Mouse (Mus musculus) right cerebral cortex, postnatal 4 days (tissue): ENCODE measurements around the gene Thap4.
"Not testable (repeated sequence)": the region's sequence is repeated elsewhere in the genome, so short reads cannot be mapped to it uniquely, and the experiment has no call there.

Experiments
- DNase-seq: peaks from one replicate; pipeline ENCODE4 v3.0.0-alpha.2; 2022

Gene Thap4

DNA sequence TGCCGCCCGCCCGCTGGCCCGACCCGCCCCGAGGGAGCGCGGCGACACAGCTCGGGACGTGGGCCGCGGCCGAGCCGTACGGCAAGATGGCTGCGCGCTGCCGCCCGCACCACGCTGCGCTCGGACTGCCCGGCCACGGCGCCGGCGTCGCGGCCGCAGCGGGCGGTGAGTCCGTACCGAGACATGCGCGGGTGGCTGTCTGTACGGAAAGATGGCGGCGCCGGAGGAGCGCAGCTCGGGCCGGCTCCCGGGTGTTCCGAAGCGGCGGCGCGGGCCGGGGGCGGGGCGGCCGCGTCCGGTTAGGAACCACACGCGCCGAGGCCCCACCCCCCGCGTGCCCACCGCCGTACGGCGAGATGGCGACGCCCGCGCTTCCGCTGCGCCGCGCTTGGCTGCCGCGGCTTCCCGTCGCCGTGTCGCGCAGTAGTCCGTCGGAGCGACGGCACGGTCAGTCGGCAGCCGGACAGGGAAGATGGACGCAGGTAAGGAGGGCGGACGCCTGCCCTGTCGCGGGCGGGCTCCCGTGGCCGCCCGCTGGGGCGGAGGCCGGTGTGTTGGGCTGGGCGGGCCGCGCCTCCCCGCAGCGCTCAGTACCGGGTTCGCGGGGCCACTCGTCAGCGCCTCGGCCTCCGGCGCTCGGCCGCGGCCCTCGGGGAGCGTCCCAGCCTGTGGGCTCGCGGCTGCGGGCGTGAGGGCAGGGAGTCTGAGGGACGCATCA is at the start of gene Thap4:
TSS of gene Thap4 (minus strand) at position 292 of the 718 bp plus-strand sequence.
- DNase-seq = peak; percentile 93

- DNase-seq = peak; percentile 100
Observed at GRCm38 (mm10) chr1:93803556-93804507, 49.2 kb upstream of the Thap4 start, which contains the start of gene Ing5. Gene Ing5 (plus strand): TSS chr1:93803965.

DNA sequence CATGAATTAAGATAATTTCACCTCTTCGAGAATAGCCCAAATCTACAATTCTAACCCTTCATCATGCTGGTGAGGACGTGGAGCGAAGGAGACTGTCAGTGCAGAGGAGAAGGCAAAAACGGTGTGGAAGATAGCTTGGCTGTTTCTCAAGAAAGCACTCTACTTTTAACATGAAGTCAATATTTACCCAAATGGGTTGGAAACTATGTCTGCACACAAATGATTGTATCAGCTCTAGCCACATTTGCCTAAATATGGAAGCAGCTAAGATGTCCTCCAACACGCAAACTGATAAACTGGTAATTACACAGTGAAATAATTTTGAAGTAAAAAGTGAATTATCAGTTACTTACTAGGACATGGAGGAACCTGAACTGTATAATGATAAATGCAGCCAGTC is 48.1 kb upstream of the Thap4 start:
- DNase-seq = no peak

DNA sequence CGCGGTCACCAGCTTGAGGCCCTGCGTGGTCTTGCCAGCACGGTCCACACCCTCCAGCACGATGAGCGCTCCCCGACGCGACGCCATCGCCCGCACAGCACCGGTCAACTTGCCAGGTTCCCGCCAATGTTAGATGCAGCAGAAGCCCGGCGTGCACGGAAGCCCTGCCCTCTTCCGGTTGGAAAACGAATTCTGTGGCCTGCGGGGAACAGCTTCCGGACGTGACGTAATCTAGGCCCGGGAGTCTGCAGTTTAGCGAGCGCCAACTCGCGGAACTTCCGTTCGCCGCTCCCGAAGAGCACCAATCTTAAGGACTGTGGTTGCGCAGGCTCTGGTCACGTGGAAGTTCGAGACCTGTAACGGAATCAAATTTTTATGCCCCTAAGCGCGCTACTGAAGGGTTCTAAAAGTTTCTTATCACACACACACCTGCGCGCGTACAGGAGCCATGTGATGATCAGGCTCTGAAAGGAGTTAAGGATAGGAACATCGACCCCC is 47.1 kb upstream of the Thap4 start, which contains the start of gene Dtymk:
TSS of gene Dtymk (minus strand) at position 194 of the 498 bp plus-strand sequence.
- peak; percentile 85 for DNase-seq

DNA sequence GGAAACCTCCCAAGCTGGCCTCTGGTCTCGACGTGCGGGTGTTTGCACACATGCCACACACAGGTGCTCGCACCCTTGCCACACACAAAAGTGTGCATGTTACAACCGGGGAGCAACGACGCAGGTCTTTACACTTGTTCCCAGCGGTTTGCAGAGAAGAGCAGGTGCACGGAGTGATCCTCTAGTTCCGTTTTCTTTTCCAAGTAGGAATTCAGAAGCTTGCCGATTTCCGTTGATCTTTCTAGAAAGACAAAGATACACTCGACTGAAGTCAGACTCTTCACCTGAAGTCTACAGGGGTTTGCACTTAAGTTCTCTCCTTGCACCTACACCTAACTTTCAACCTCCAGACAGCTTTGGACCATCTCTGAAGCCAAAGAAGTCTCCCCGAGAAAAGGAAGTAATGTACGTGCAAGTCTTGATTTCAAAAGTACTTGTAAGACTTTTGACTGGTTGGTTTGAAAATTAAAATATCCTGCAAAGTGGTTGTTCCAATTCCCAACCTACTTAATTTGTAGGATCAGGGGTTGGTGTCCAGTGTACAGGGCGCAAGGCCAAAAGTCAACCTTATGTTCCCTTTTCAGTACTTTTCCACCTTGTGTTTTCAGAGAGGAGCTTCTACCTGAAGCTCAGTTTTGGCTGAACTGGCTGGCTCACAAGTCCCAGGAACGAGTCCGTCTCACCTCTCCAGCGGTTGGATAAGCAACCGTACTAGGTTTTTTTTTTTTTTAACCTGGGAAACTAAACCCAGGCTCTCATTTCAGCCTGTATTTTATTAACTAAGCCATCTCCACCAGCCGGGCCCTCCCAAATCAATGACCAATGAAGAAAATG is 46.2 kb upstream of the Thap4 start:
- no peak for DNase-seq

GRCm38 (mm10) chr1:93795886-93796285 is 41.2 kb upstream of the Thap4 start:
- DNase-seq = no peak

DNA sequence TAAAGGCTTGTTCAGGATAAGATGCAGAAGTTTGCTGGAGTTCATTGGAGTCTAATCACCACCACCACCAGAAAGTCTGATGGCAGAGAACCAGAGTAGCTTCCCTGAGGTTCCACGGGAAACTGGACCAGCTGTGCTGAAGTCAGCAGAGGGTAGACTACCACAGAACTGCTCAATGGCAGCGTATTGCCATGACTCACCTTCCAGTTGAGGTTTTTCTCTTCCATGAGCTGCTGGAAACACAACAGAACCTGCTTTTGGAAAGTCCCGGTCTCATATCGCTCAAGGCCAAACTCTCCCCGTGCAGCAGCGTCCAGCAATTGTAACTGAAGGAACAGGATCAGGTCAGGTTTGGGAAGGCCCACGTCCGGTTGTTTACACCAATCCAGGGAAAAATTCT is 39.9 kb upstream of the Thap4 start:
- DNase-seq = no peak

GRCm38 (mm10) chr1:93786912-93787311 is 32.2 kb upstream of the Thap4 start:
- no peak for DNase-seq

GRCm38 (mm10) chr1:93776686-93777085 is 22.0 kb upstream of the Thap4 start:
- DNase-seq = no peak

DNA sequence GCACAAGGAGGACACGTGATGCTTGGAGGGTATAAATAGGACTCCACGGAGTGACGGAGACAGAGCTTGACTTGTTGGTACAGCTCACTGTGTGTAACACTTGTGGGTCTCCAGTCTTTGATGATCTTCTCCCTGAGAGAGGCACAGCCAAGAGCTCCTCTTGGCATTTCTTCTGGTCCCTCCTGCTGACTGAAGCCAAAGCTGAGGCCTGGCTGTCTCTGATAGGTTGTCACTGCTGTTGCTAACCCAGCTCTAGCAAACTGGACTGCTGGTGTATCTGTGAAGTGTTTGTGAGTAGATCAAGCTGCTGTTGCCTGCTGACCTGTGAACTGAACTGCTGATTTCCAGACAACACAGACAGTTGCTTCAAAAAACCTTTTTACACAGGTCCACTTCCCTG is 15.2 kb upstream of the Thap4 start:
- DNase-seq = no peak

DNA sequence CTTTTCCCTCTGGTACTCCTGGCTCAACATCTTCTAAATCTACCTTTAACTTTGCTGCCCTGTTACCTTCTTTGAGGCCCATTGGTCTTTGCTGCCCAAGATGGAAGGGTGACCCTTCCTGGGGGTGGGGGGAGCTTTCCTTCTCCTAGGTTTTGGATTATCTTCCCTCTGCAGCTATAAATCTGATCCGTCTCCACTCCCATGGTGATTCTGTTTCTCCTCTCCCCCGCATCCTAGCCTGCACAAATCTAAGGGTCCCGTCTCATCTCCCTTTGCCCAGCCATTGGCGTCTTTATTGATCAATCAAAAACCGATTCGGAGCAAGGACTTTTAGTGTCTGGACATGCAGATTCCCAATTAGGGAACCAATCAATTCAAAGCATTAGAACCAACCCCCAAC is 12.9 kb upstream of the Thap4 start:
- DNase-seq = no peak

DNA sequence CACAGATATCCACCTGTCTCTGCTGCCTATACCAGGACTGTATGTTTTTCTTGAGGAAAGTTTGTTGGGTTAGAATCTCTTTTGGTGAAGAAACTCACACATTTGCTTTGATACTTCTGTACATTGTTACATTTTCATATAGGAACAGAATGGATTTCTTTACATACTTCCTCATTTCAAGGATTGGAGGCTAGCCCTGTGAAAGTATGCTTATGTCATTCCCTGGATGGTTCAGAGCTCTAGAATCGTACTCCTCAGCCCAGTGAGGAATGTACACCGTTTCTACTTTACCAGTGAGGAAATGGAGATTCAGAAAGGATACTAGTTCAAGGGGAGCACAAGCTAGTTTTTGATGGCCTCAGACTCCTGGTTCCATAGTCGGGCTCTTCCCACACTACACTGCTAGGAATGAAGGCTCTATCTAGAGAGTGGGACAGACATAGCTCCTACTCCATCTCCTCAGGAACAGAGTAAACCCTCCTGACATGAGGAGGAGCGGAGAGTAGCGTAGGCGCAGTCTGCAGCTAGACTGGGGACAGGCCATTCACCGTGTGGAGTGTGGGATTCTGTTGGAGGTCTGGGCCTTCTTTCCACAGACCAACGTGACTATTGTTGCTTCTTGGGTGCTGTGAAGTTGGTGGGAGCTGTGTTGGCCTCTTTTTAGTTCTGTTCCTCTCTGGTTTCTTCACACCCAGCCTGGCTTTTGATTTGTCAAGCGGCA is 10.4 kb upstream of the Thap4 start:
- DNase-seq = no peak

DNA sequence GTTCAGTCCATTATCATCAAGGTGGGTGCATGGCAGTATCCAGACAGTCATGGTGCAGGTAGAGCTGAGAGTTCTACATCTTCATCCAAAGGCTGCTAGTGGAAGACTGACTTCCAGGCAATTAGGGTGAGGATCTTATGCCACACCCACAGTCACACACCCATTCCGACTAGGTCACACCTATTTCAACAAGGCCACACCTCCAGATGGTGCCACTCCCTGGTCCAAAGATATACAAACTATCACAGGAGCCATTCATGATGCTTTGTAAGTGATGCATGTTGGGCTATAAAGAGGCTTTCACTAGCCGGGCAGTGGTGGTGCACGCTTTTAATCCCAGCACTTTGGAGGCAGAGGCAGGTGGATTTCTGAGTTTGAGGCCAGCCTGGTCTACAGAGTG is 8.9 kb upstream of the Thap4 start:
- DNase-seq = not testable (repeated sequence)

DNA sequence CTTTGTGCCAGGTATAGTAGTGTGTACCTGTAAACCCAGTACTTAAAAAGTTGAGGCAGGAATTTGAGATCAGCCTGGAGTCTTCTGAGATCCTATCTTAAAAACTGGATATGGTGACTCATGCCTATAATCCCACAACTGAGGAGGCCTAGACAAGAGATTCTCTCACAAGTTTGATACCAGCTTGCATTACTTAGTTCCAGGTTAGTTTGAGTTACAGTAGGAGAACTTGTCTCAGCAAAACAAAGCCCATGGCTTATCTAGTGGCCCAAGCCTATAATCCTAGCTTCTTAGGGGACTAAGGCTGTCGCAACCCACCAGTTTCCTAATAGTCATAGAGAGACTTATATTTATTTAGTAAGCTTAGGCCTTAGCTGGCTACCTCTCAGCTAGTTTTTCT is 5.4 kb upstream of the Thap4 start:
- DNase-seq = no peak

DNA sequence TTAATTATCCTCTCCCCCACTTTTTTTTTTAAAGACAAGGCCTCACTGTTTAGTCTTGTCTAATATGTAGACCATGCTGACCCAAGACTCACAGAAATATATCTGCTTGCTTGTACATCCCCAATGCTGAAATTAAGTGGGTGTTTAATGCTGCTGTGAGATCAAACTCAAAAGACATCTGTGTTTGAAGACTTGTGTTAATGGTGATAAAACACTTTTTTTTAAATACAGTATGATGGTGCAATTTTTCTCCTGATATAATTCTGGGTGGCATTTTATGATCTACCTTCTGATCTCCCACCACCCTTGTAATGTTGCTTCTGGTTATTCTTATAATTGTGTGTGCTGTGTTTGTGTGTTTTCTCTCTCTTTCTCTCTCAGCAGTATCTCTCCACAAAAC is 1.5 kb upstream of the Thap4 start:
- no peak for DNase-seq

DNA sequence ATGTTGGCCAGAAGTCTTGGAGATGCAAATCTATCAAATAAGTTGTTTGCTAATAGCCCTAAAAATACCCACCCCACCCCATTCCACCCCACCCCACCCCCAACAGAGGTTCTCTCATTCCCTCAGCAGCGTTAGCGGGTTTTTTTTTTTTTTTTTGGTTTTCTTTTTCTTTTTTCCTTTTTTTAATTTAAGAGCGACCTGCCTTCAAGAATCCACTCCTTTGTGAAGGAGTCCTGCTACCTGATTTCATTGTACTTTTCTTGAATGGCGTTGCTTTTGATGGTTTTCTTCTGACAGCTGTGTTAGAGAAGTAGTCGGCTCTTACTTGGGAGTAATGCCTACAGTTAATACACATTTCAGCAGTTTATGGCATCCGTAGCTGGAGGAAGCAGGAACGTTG is 954 bp upstream of the Thap4 start:
- no peak for DNase-seq

- no peak for DNase-seq
Observed at GRCm38 (mm10) chr1:93755291-93755610, 587 bp upstream of the Thap4 start.

GRCm38 (mm10) chr1:93753911-93754572 is 622 bp downstream of the Thap4 start:
- DNase-seq = peak; percentile 31

- no peak for DNase-seq
Observed at GRCm38 (mm10) chr1:93751290-93751689, 3.4 kb downstream of the Thap4 start, which contains the start of gene Atg4b. Gene Atg4b (plus strand): TSS chr1:93751500.

GRCm38 (mm10) chr1:93748539-93748938 is 6.1 kb downstream of the Thap4 start:
- no peak for DNase-seq

DNA sequence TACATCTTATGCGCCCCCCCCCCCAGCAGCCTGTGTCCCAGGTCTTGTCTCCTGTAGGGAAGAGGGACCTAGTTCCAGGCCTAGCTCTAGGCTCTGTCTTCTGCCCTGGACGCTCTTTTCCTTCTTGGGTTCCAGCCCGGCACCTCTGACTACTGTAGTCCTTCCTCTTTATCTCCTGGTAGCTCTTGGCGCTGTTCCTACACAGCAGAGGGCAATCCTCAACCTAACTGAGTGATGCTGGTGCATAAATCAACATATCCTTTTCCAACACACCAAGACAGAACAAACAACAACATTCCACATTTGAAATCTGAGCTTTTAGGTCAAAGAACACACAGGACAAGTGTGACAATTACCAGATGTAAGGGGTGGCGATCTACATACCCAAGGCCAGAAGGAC is 8.5 kb downstream of the Thap4 start:
- DNase-seq = no peak

DNA sequence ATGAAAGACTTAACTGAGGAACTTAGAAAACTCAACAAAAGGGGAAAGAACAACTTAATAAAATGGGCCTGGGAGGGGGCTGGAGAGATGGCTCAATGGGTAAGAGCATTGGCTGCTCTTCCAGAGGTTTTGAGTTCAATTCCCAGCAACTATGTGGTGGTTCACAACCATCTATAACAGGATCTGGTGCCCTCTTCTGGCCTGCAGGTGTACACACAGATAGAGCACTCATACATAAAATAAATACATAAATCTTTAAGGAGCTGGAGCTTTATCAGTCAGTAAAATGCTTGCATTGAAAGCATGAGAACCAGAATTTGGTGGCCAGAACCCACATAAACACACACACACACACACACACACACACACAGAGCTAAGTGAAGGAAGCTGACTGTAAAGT is 11.8 kb downstream of the Thap4 start:
- DNase-seq = no peak
